Mouse (Mus musculus): ENCODE measurements around the gene Snrnp25. TPM values are rescaled to one million over a fixed set of nuclear protein-coding genes. Genes with fewer than 3 reads are reported as not detected.

Gene Snrnp25
- polyA plus RNA-seq, 1 experiment from 2014 or later = 93.1 TPM

DNA sequence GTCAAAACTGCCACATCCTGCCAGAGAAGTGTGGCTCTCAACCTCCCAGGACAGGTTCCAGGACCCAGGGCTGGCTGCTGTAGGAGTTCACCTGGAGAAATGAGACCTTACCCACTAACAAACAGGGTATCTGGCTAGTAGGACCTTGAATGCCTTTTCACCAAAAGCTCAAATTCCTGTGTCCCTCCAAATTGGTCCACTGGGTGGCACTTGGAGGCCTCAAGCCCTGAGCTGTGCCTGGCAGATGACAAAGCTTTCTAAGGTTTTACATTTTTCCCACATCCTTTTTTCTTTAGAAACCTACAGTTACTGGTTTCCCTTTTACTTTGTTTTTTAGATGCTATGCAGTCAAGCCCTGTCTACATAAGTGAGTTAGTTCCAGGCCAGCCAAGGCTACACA, 41.9 kb downstream of the Snrnp25 start:
- Histone ChIP-seq H3K27me3 (no peaks in the 10 kb centered on the region), H3K36me3 (peaks cover 60% of the 10 kb centered on the region), H3K9ac (peak overlapping the region; percentile 78), H3K4me2 (peak overlapping the region; percentile 36), H3K27ac (peak overlapping the region; percentile 97), H3K4me3 (replicated peaks) (no peak overlapping the region), H3K9me3 (replicated peaks) (no peaks in the 10 kb centered on the region), H3K4me1 (replicated peaks) (peaks cover 95% of the 10 kb centered on the region)
- ATAC-seq (ENCODE audit: low read depth) (no peak), DNase-seq (peak; percentile 60)

DNA sequence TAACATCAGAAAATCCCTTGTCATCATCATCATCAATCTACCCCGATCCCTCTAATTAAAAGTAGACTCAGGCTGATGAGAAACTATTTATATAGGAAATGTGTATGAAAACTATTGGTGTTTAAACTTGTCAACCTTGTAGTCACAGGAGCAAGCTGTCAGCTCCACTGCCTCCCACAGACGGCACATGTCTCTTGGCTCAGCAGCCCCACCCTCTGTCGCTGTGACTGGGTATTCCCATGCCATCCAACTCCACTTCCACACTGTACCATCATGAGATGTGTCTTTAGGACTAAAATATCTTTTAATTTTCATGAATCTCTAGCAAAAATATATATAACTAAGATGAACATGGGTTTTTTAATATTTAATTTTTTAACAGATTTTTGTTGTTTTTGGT, 43.1 kb downstream of the Snrnp25 start:
- Histone ChIP-seq H3K27me3 (no peaks in the 10 kb centered on the region), H3K36me3 (peaks cover 63% of the 10 kb centered on the region), H3K9me3 (replicated peaks) (no peaks in the 10 kb centered on the region), H3K4me3 (replicated peaks) (no peak overlapping the region), H3K9ac (peak overlapping the region; percentile 78), H3K4me2 (no peak overlapping the region), H3K27ac (peak overlapping the region; percentile 97), H3K4me1 (replicated peaks) (peaks cover 94% of the 10 kb centered on the region)
- DNase-seq = no peak
- no peak for ATAC-seq (ENCODE audit: low read depth)
- 57% methylated on average over 3 of the region's 3 CpGs for WGBS (ENCODE audit: insufficient replicate concordance)

DNA sequence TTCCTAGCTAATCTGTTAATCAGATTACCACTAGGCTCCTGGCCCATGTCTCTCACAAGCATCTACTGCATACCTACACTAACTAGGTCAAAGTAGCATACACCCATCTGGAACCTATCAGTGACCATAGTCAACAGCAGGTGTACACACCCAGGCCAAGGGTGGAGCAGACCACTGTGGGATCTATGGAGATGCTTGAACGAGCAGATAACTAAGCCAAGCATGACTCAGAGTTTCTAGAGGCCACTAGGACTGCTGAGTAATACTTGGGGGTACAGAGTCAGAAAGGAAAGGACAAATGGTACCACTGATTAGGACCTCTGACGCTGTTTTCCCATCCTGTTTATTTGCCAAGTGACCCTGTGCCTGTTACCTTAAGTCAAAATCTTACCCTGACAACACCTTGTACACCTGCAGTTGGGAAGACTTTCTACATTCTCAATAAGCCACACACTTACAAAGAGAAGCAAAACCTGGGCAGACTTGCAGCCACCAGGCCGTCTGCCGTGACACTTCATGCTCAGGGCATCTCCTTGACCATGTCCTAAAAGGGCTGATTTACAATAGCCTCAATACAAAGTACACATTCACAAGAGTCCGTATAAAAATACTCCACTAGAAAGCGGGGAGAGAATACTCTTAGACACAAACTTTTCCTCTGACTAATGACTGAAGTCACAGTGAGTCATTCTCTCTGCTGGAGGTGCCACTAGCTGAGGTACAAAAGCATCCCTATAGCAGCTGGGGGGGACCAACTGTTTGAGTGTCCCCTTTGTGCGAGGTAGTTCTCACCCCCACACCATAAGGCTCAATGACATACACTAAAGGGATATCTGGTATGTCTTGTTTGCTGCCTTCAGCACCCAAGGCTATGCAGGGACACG, 45.9 kb downstream of the Snrnp25 start:
- H3K9ac ChIP-seq = peak overlapping the region; percentile 84
- ATAC-seq (ENCODE audit: low read depth) = peak; percentile 99
- H3K36me3 ChIP-seq = peaks cover 70% of the 10 kb centered on the region
- 44% methylated on average over 8 of the region's 8 CpGs for WGBS (ENCODE audit: insufficient replicate concordance)
- no peak overlapping the region for H3K4me3 ChIP-seq (replicated peaks)
- peaks cover 97% of the 10 kb centered on the region for H3K4me1 ChIP-seq (replicated peaks)
- H3K9me3 ChIP-seq (replicated peaks) = no peaks in the 10 kb centered on the region
- peak overlapping the region; percentile 39 for H3K4me2 ChIP-seq
- DNase-seq = peak; percentile 92
- no peaks in the 10 kb centered on the region for H3K27me3 ChIP-seq
- peak overlapping the region; percentile 97 for H3K27ac ChIP-seq

DNA sequence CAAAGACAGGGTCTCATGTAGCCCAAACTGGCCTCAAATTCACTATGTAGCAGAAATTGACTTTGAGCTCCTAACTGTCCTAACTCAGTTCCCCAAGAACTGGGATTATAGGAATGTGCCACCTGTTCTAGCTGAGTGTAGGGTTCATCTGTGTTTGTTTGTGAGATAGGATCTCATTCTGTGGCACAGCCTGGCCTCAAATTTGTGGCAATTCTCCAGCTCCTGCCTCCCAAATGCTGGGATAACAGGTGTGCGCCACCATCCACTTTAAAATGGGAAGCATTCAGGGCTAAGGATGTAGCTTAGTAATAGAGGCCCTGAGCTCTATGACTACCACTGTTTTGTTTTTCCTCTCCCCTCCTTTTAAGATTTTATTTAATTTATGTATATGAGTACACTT, 47.9 kb downstream of the Snrnp25 start:
- H3K36me3 ChIP-seq = peaks cover 51% of the 10 kb centered on the region
- H3K4me1 ChIP-seq (replicated peaks) = peaks cover 96% of the 10 kb centered on the region
- H3K27me3 ChIP-seq = no peaks in the 10 kb centered on the region
- DNase-seq = no peak
- peak overlapping the region; percentile 84 for H3K9ac ChIP-seq
- ATAC-seq (ENCODE audit: low read depth) = no peak
- no peak overlapping the region for H3K4me2 ChIP-seq
- WGBS (ENCODE audit: insufficient replicate concordance) = 100% methylated on average over 1 of the region's 1 CpGs
- H3K9me3 ChIP-seq (replicated peaks) = no peaks in the 10 kb centered on the region
- H3K4me3 ChIP-seq (replicated peaks) = no peak overlapping the region
- peak overlapping the region; percentile 97 for H3K27ac ChIP-seq

DNA sequence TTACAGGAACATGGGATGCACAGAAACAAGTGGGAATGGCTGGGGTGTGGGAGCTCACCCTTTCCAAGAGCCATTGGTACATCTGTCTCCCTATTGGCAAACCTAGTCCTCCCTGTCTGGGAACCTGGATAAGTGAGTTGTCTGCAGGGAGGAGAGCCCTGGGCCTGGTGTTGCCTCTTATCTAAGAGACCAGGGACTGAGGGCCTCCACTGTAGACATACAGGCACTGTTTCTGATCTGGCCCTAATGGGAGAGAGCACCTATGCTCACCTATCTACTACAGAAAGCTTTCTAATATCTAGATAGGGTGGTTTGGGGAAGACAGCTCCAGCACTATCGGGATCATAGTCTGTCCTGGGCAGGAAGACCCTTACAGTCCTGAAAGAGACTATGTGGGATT, 50.9 kb downstream of the Snrnp25 start:
- Histone ChIP-seq H3K4me3 (replicated peaks) (0 out of 2 replicates have a peak overlapping the region, but pooled peaks have one; percentile 12), H3K36me3 (peaks cover 47% of the 10 kb centered on the region), H3K27ac (peak overlapping the region; percentile 97), H3K4me2 (peak overlapping the region; percentile 57), H3K4me1 (replicated peaks) (peaks cover 84% of the 10 kb centered on the region), H3K27me3 (no peaks in the 10 kb centered on the region), H3K9me3 (replicated peaks) (no peaks in the 10 kb centered on the region), H3K9ac (peak overlapping the region; percentile 84)
- DNase-seq (peak; percentile 85), ATAC-seq (ENCODE audit: low read depth) (peak; percentile 100)
- 26% methylated on average over 1 of the region's 1 CpGs for WGBS (ENCODE audit: insufficient replicate concordance)

DNA sequence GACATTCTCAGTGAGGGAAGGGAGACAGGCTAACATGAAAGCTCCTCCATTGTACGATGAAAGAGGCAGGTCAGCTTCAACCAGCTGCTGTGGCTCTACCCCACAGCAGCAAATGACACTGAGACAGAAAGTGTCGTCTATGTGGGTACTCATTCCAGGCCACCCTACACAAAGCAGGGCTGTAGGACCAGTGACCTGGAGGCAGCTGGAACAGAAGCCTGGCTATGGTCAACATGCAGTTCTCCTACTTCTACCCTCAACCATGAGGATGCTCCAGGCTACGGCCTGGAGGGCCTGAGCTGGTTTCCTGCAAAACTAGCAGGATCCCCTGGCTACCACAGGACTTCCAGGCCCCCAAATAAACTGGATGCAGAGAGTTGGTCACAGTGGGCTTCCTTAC, 51.4 kb downstream of the Snrnp25 start:
- Histone ChIP-seq H3K4me1 (replicated peaks) (peaks cover 83% of the 10 kb centered on the region), H3K27ac (peak overlapping the region; percentile 97), H3K4me3 (replicated peaks) (0 out of 2 replicates have a peak overlapping the region, but pooled peaks have one; percentile 12), H3K36me3 (peaks cover 50% of the 10 kb centered on the region), H3K9me3 (replicated peaks) (no peaks in the 10 kb centered on the region), H3K9ac (peak overlapping the region; percentile 84), H3K27me3 (no peaks in the 10 kb centered on the region), H3K4me2 (peak overlapping the region; percentile 57)
- no peak for DNase-seq
- WGBS (ENCODE audit: insufficient replicate concordance) = 46% methylated on average over 3 of the region's 3 CpGs
- peak; percentile 6; the same call in 1 of the 2 replicates for ATAC-seq (ENCODE audit: low read depth)

Other genes starting within 250 kb of the Snrnp25 start
- gene 4930524B15Rik, start 239.8 kb upstream of the Snrnp25 start, polyA plus RNA-seq (2015; fragmentation: Nextera tagmentation; extraction: Ambion mirVana) = not detected in 2 replicates
- gene Nsg2, start 205.0 kb upstream of the Snrnp25 start, polyA plus RNA-seq (2015; fragmentation: Nextera tagmentation; extraction: Ambion mirVana) = 0.31 and 0.56 TPM in 2 replicates
- gene Il9r, start 5.1 kb upstream of the Snrnp25 start, polyA plus RNA-seq (2015; fragmentation: Nextera tagmentation; extraction: Ambion mirVana) = 0.08 and 0.13 TPM in 2 replicates
- gene Rhbdf1, start 16.9 kb downstream of the Snrnp25 start, polyA plus RNA-seq (2015; fragmentation: Nextera tagmentation; extraction: Ambion mirVana) = 5.6 and 6.2 TPM in 2 replicates
- gene Mpg, start 21.1 kb downstream of the Snrnp25 start, polyA plus RNA-seq (2015; fragmentation: Nextera tagmentation; extraction: Ambion mirVana) = 19.7 and 21.6 TPM in 2 replicates
- 27.5 and 29.7 TPM in 2 replicates for gene Nprl3, start 62.3 kb downstream of the Snrnp25 start, polyA plus RNA-seq (2015; fragmentation: Nextera tagmentation; extraction: Ambion mirVana)
- gene Hba-x, start 71.0 kb downstream of the Snrnp25 start, polyA plus RNA-seq (2015; fragmentation: Nextera tagmentation; extraction: Ambion mirVana) = 289 and 430 TPM in 2 replicates
- 56,818 and 64,288 TPM in 2 replicates for gene Hba-a1, start 78.1 kb downstream of the Snrnp25 start, polyA plus RNA-seq (2015; fragmentation: Nextera tagmentation; extraction: Ambion mirVana)
- 111 and 141 TPM in 2 replicates for gene Hbq1b, start 81.5 kb downstream of the Snrnp25 start, polyA plus RNA-seq (2015; fragmentation: Nextera tagmentation; extraction: Ambion mirVana)
- 140,141 and 155,581 TPM in 2 replicates for gene Hba-a2, start 91.1 kb downstream of the Snrnp25 start, polyA plus RNA-seq (2015; fragmentation: Nextera tagmentation; extraction: Ambion mirVana)
- gene Hbq1a, start 94.7 kb downstream of the Snrnp25 start, polyA plus RNA-seq (2015; fragmentation: Nextera tagmentation; extraction: Ambion mirVana) = 5.6 and 6.1 TPM in 2 replicates
- 0.84 and 1.1 TPM in 2 replicates for gene Sh3pxd2b, start 142.4 kb downstream of the Snrnp25 start, polyA plus RNA-seq (2015; fragmentation: Nextera tagmentation; extraction: Ambion mirVana)
- gene Ubtd2, start 250.0 kb downstream of the Snrnp25 start, polyA plus RNA-seq (2015; fragmentation: Nextera tagmentation; extraction: Ambion mirVana) = 5.1 and 5.9 TPM in 2 replicates